Mouse (Mus musculus) stomach, postnatal 0 days (tissue): Measurements from ENCODE around the gene Sptlc2.

Source experiments
- CTCF ChIP-seq: IDR thresholded peaks from 2 replicates; pipeline ENCODE4 v1.5.1; 2016; ENCODE audit warnings: antibody characterized with exemption, low read depth, mild to moderate bottlenecking, moderate library complexity
- EP300 ChIP-seq: optimal IDR thresholded peaks from 2 replicates; pipeline ENCODE3; 2016; ENCODE audit warnings: antibody characterized with exemption

GRCm38 (mm10) chr12:87284726-87285125 lies 103.4 kb downstream of the Sptlc2 start:
- TF ChIP-seq CTCF (no peak), EP300 (no peak)
